Mouse (Mus musculus): ENCODE data around the gene Gm3591. TPM values are rescaled to one million over a fixed set of nuclear protein-coding genes. Genes with fewer than 3 reads are reported as not detected.
"Not testable (repeated sequence)": the region's sequence is repeated elsewhere in the genome, so short reads cannot be mapped to it uniquely, and the experiment has no call there.

Gene Gm3591
- polyA plus RNA-seq (2012; rRNA removed) (1.4 and 1.6 TPM in 2 replicates), polyA plus RNA-seq (2014; fragmentation: Nextera tagmentation; extraction: Ambion mirVana) (0.80 and 0.99 TPM in 2 replicates)

GRCm38 (mm10) chr14:6412382-6412781 is at the start of gene Gm3591:
Gene Gm3591, minus strand, starts transcription at chr14:6412482.
- no CpG with 5 or more reads among the region's 2 CpGs for WGBS
- ATAC-seq (ENCODE audit: low FRiP score, low read depth) = not testable (repeated sequence)

GRCm38 (mm10) chr14:6444511-6444910 is 32.2 kb upstream of the Gm3591 start, which contains the start of gene Gm3594:
Gene Gm3594, minus strand, starts transcription at chr14:6444611.
- H3K9ac ChIP-seq (ENCODE audit: low read depth, low read length, severe bottlenecking); ATAC-seq (ENCODE audit: low FRiP score, low read depth); DNase-seq (ENCODE audit: low spot score); H3K4me1 ChIP-seq (ENCODE audit: control insufficient read depth, insufficient read depth, low read length); H3K27ac ChIP-seq (replicated peaks; ENCODE audit: low read depth, low read length); H3K27me3 ChIP-seq (ENCODE audit: control insufficient read depth, insufficient read depth, low read length); H3K36me3 ChIP-seq (ENCODE audit: control insufficient read depth, insufficient read depth, low read length); H3K4me2 ChIP-seq (replicated peaks; ENCODE audit: low read depth, low read length, severe bottlenecking); H3K9me3 ChIP-seq (ENCODE audit: control insufficient read depth, low read length); H3K4me3 ChIP-seq (replicated peaks; ENCODE audit: low read length): not testable (repeated sequence)
- no CpG with 5 or more reads among the region's 4 CpGs for WGBS

More at GRCm38 (mm10) chr14:6412382-6412781, at the start of gene Gm3591:
- not testable (repeated sequence) for H3K4me1 ChIP-seq (ENCODE audit: control insufficient read depth, insufficient read depth, low read length); H3K9me3 ChIP-seq (ENCODE audit: control insufficient read depth, low read length); H3K9ac ChIP-seq (ENCODE audit: low read depth, low read length, severe bottlenecking); H3K27ac ChIP-seq (replicated peaks; ENCODE audit: low read depth, low read length); DNase-seq (ENCODE audit: low spot score); H3K4me2 ChIP-seq (replicated peaks; ENCODE audit: low read depth, low read length, severe bottlenecking); H3K27me3 ChIP-seq (ENCODE audit: control insufficient read depth, insufficient read depth, low read length); H3K4me3 ChIP-seq (replicated peaks; ENCODE audit: low read length); H3K36me3 ChIP-seq (ENCODE audit: control insufficient read depth, insufficient read depth, low read length)

GRCm38 (mm10) chr14:6440774-6441173 is 28.5 kb upstream of the Gm3591 start:
- DNase-seq (ENCODE audit: low spot score); H3K4me3 ChIP-seq (replicated peaks; ENCODE audit: low read length); ATAC-seq (ENCODE audit: low FRiP score, low read depth); H3K4me2 ChIP-seq (replicated peaks; ENCODE audit: low read depth, low read length, severe bottlenecking); H3K4me1 ChIP-seq (ENCODE audit: control insufficient read depth, insufficient read depth, low read length); H3K27ac ChIP-seq (replicated peaks; ENCODE audit: low read depth, low read length); H3K27me3 ChIP-seq (ENCODE audit: control insufficient read depth, insufficient read depth, low read length); H3K9me3 ChIP-seq (ENCODE audit: control insufficient read depth, low read length); H3K9ac ChIP-seq (ENCODE audit: low read depth, low read length, severe bottlenecking); H3K36me3 ChIP-seq (ENCODE audit: control insufficient read depth, insufficient read depth, low read length): not testable (repeated sequence)
- 88% methylated on average over 1 of the region's 4 CpGs for WGBS

GRCm38 (mm10) chr14:6440206-6440605 is 27.9 kb upstream of the Gm3591 start:
- ATAC-seq (ENCODE audit: low FRiP score, low read depth); H3K36me3 ChIP-seq (ENCODE audit: control insufficient read depth, insufficient read depth, low read length); H3K4me3 ChIP-seq (replicated peaks; ENCODE audit: low read length); DNase-seq (ENCODE audit: low spot score); H3K4me1 ChIP-seq (ENCODE audit: control insufficient read depth, insufficient read depth, low read length); H3K4me2 ChIP-seq (replicated peaks; ENCODE audit: low read depth, low read length, severe bottlenecking); H3K27me3 ChIP-seq (ENCODE audit: control insufficient read depth, insufficient read depth, low read length); H3K9ac ChIP-seq (ENCODE audit: low read depth, low read length, severe bottlenecking); H3K9me3 ChIP-seq (ENCODE audit: control insufficient read depth, low read length); H3K27ac ChIP-seq (replicated peaks; ENCODE audit: low read depth, low read length): not testable (repeated sequence)
- 56% methylated on average over 1 of the region's 5 CpGs for WGBS

DNA sequence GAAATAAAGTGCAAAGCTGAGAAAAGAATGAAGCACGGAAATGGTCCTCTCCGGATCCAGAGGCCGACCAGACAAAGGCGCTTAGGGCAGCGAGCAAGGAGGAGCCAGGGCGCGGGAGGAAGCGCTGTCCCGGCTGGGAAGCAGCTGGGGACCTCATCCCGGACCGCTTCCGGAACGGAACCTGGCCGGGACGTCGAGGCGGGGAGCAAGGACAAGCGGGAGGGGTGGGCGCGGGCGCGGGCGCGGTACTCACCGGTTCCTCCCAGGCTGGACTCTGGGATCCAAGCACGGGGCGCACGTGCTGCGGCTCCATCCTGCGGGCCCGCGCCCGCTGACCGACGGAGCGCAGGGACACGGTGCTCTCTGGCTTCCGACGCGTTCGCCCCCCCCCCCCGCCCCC is 14.5 kb upstream of the Gm3591 start:
- not testable (repeated sequence) for H3K27ac ChIP-seq (replicated peaks; ENCODE audit: low read depth, low read length); H3K27me3 ChIP-seq (ENCODE audit: control insufficient read depth, insufficient read depth, low read length); ATAC-seq (ENCODE audit: low FRiP score, low read depth); H3K9ac ChIP-seq (ENCODE audit: low read depth, low read length, severe bottlenecking); H3K9me3 ChIP-seq (ENCODE audit: control insufficient read depth, low read length); H3K4me3 ChIP-seq (replicated peaks; ENCODE audit: low read length); DNase-seq (ENCODE audit: low spot score); H3K4me2 ChIP-seq (replicated peaks; ENCODE audit: low read depth, low read length, severe bottlenecking); H3K4me1 ChIP-seq (ENCODE audit: control insufficient read depth, insufficient read depth, low read length); H3K36me3 ChIP-seq (ENCODE audit: control insufficient read depth, insufficient read depth, low read length)
- 26% methylated on average over 9 of the region's 42 CpGs for WGBS

GRCm38 (mm10) chr14:6426353-6426752 is 14.1 kb upstream of the Gm3591 start:
- H3K4me1 ChIP-seq (ENCODE audit: control insufficient read depth, insufficient read depth, low read length); H3K27ac ChIP-seq (replicated peaks; ENCODE audit: low read depth, low read length); DNase-seq (ENCODE audit: low spot score); ATAC-seq (ENCODE audit: low FRiP score, low read depth); H3K36me3 ChIP-seq (ENCODE audit: control insufficient read depth, insufficient read depth, low read length); H3K27me3 ChIP-seq (ENCODE audit: control insufficient read depth, insufficient read depth, low read length); H3K9me3 ChIP-seq (ENCODE audit: control insufficient read depth, low read length); H3K9ac ChIP-seq (ENCODE audit: low read depth, low read length, severe bottlenecking); H3K4me3 ChIP-seq (replicated peaks; ENCODE audit: low read length): not testable (repeated sequence)
- H3K4me2 ChIP-seq (replicated peaks; ENCODE audit: low read depth, low read length, severe bottlenecking) = peak overlapping the region; percentile 35; the same call in 1 of the 2 replicates
- 37% methylated on average over 14 of the region's 22 CpGs for WGBS

DNA sequence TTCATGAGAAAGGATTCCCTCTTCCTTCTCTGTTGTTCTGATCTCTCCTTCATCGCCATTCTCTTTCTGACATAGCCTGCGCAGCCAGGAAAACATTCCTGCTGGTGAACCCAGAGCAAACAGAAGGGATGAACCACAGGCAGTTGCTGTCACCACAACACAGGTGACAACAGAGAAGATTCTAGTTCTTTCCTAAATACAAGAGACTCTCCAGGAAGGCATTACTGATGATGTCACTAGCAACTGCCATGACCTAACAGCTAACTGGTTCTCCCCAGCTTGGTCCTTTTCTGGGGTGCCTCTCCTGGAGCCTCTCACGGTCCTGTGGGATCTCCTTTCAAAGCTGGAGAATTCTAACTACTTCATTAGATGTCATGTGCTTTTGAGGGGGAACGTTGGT is 22.1 kb downstream of the Gm3591 start, which contains the start of gene Gm16440:
Gene Gm16440 (minus strand): TSS at position 101 of the 400 bp plus-strand sequence.
- not testable (repeated sequence) for H3K4me1 ChIP-seq (ENCODE audit: control insufficient read depth, insufficient read depth, low read length); H3K27ac ChIP-seq (replicated peaks; ENCODE audit: low read depth, low read length); ATAC-seq (ENCODE audit: low FRiP score, low read depth); H3K36me3 ChIP-seq (ENCODE audit: control insufficient read depth, insufficient read depth, low read length); H3K27me3 ChIP-seq (ENCODE audit: control insufficient read depth, insufficient read depth, low read length); H3K9me3 ChIP-seq (ENCODE audit: control insufficient read depth, low read length); H3K4me2 ChIP-seq (replicated peaks; ENCODE audit: low read depth, low read length, severe bottlenecking); H3K4me3 ChIP-seq (replicated peaks; ENCODE audit: low read length); H3K9ac ChIP-seq (ENCODE audit: low read depth, low read length, severe bottlenecking); DNase-seq (ENCODE audit: low spot score)
- 73% methylated on average over 2 of the region's 4 CpGs for WGBS

All from limb, embryonic 14.5 days (tissue).